Mouse (Mus musculus): ENCODE data around the gene Gm884.
A peak's percentile ranks its signal among the peaks of the same experiment; 100 is the strongest.

The Gm884 gene

DNA sequence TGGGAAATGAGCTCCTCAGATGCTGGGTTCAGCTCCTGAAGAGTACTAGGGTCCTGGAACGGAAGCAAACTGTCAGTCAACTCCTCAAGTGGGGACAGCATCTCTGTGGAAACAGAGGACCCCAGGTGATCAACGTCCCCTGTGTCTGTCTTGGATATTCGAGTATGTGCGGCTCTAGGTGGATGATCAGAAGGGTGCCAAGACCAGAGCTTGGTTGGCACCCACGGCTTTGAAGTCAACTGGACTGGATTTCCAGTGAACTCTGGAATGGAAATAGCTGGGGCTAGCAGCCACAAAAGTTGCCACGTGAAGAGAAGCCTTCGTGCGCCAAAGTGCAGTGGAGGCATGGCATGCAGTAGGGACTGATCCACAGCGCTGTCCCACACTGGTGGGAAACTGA is at the start of gene Gm884:
Gm884 (minus strand) TSS at position 101 of the 400 bp plus-strand sequence.
- DNase-seq, result no peak

DNA sequence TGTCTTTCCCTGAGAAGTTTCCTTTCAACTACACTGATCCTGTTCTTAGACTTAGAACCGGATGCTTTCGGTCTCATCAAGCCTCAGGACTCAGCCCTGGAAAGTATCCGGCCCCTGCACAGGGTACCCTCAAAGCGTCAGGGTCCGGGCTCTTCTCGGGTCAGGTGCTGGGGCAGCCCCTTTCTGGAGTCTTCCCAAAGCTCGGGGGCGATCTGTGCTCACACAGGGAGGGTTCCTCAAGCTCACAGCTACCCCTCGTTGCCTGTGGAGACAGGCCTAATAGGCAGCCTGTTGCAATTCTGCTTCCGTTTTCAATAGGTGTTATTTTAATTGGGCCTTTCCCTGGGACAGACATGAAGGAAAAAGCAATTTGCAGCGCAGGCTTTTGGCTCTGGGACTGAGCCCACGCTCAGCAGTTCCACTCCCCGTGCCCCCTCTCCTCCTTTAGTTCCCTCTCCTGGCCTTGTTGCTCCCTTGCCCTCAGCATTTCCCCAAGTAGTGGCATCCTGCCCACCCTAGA is 46.0 kb upstream of the Gm884 start:
- DNase-seq, result no peak

DNA sequence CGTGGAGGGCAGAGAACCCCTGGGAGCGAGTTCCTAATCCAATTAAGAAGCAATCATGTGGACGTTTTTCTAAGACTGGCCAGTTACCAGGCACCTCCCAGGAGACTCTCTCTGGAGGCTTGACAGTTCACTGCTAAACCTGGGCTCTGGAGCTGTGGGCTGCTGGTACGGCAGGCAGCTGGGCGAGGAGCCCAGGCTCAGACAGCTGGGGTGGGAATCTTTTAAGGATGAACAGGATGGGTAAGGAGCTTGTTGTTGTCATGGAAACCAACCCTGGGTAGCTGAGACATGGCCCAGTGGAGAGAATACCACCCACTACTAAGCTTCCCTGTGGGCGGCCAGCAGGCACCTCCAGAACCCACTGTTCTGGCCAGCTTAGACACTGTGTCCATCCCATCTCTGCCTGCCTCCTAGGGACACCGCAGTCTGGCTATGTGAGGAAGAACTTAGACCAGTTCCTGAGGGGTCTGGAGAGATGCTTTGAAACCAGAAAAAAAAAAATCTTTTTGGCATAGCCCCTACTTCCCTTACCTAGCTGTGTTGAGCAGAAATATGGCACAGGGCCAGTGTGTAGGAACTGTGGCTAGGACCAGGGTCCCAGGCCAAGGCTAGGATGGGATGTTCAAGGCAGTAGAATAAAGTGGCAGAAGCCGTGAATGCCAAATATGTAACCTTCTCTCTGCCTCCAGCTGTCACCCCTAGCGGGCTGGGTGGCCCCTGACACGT is 45.4 kb upstream of the Gm884 start:
- no peak for DNase-seq

- DNase-seq, result no peak
These were observed 44.8 kb upstream of the Gm884 start for GRCm38 (mm10) chr11:103665695-103666094.

DNA sequence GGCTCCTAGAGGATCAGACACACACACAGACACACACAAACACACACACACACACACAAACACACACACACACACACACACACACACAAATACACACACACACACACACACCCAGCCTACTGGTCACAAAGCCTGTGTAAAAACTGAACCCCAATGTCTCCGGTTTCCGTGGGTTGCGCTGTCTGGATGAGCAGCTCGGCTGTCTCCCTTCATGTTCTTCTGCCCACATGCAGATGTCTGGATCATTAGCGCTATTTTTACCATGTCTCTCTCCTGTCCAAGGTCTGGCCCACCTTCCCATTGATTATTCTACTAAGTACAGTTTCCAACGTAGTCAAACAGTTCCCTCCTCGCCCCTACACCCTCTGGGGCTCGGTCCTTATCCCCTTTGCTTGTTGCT is 42.2 kb upstream of the Gm884 start:
- no peak for DNase-seq

DNA sequence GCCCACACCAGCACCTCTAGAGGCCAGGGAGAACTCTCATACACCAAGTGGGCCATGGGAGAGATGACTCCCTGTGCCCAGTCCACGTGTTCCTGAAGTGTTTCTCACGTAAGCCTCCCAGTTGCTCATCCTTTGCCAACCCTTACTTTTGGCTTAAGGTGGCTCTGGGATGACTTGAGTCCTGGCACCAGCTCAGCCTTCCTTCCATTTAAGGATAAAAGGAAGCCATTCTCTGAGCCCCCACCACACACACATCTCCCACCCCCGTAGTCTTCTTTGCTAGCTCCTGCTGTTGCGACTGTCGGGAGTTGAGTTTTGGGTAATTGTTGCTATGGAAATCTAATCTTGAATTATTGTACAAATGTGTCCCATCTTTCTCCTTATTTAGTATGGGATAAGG is 41.6 kb upstream of the Gm884 start:
- no peak for DNase-seq

DNA sequence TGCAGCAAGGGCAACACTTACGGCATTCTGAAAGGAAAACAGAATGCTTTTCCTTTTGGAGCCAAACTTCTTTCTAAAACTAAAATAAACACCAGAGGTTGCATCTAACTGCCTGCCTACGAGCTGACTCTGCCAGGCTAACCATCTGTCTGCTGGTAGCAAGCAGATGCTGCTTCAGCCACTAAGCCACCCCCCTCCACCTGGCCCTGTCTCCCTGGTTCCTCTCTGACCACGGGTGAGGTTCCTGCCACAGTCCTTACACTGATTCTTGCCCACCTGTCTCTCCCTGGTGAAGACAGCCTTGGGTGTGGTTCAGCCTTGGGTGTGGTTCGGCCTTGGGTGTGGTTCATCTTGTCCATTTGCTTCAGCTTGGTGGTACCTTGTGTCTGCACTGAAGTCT is 40.9 kb upstream of the Gm884 start:
- DNase-seq, result no peak

GRCm38 (mm10) chr11:103658189-103658588 is 37.2 kb upstream of the Gm884 start:
- DNase-seq, result no peak

DNA sequence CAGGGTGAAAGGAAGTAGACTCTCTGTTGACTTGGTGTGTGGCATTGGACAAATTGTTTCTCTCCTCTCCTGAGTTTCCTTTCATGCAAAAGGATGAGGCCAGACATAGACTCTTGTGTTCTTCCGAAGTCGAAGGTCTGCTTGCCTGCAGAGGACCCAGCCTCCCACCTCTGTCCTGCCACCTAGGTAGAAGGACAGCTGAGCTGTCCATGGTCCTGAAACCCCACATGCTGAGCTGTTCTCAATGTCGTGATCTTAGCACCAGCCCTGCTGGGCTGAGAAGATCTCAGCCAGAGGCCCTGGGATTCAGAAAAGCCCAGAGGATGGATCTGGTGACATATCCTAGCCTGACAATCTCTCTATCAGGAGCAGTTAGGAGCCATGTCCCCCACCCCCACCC is 35.6 kb upstream of the Gm884 start:
- DNase-seq, result peak; percentile 11 to 37

DNA sequence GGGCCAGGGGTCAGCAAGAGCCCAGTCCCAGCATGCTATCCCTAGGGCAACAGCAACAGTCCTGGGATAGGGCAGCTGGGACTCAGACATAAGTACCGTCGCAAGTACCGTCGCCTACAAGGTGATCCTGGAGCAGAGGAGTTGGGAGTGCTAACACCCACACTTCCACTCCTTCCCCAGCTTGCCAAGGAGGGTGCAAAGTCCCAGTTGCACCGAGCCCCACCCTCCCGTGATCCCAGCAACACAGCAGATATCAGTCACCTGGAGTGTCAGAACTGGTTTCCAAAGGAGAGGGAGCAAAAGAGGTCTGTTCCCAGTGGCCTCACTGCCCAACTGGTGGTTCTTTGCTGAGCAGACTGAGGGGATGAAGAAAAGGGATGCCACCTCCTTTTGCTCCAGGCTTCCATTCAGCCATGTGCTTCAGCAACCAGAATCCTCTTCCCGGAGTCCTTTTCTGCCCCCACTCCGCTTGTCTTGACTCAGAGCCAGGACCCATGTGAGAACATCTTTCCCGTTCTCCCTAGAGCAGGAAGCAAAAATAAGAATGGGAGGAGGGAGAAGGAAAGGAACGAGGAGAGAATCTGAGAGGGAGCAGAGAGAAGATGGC is 32.5 kb upstream of the Gm884 start:
- DNase-seq, result no peak

DNA sequence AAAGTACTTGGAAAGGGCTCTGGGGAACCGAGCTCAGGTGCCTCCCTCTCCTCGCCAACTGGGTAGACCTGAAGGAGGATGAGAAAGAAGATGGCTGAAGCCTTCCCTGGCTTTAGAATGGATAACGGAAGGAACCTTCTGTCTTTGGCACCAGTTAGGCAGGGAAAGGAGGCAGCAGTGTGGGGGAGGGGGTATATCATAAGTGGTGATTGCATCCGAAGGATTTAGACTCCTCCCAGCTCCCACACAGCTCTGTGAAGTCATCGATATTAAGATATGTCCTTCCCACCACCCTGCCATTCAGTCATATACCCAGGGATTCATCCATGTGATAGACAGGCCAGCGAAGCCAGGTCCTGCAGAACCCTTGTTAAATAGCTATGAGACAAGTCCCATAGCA is 30.5 kb upstream of the Gm884 start:
- no peak for DNase-seq

DNA sequence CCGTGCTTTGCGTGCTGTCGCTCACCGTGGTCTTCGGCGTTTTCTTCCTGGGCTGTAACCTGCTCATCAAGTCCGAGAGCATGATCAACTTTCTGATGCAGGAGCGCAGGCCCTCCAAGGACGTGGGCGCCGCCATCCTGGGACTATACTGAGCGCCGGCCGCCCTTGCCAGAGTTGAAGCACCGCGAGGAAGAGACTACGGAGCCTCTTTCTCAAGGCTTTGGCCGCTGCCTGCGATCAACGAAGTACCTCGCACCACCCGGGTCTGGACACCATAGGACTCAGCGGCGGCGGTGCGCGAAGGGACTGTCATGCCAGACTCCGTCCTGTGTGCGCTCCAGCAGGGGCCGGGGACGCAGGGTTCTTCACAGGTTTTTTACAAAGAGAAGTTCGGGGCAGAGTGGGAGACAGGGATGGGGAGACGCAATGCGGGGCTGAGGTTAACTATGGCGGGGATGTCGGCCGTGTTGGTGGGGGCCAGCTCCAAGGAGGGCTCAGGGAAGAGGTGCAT is 29.1 kb upstream of the Gm884 start:
- DNase-seq, result no peak

DNA sequence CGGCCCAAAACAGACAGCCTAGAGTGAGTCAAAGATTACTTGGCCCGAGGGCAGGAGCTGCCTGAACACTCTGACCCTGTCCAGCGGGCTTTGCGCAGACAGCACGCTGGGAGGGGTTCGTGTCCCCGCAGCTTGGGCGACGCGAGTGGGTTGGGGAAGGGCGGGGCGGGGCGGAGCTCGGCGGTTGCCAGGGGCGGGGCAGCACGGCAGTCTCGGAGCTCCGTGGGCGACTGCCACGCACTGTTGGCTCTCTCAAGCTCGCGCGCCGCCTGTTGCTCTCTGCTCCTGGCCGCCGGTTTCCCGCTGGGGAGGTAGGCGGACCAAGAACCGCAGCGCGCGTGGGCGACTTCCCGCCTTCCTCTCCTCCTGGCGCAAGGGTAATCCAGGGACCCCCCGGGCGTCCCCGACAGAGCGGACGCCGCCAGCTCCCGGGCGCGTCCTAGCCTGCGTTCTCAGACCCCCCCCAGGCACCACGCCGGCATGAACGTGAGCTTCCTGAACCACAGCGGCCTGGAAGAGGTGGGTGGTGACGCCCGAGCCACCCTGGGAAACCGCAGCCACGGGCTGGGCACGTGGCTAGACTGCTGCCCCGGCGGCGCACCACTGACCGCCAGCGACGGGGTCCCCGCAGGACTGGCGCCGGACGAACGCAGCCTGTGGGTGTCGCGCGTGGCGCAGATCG is 28.5 kb upstream of the Gm884 start, which contains the start of gene Rprml:
Rprml (plus strand) TSS at position 270 of the 682 bp plus-strand sequence.
- no peak for DNase-seq

- DNase-seq, result no peak
These were observed 27.7 kb upstream of the Gm884 start for GRCm38 (mm10) chr11:103648656-103649055.

DNA sequence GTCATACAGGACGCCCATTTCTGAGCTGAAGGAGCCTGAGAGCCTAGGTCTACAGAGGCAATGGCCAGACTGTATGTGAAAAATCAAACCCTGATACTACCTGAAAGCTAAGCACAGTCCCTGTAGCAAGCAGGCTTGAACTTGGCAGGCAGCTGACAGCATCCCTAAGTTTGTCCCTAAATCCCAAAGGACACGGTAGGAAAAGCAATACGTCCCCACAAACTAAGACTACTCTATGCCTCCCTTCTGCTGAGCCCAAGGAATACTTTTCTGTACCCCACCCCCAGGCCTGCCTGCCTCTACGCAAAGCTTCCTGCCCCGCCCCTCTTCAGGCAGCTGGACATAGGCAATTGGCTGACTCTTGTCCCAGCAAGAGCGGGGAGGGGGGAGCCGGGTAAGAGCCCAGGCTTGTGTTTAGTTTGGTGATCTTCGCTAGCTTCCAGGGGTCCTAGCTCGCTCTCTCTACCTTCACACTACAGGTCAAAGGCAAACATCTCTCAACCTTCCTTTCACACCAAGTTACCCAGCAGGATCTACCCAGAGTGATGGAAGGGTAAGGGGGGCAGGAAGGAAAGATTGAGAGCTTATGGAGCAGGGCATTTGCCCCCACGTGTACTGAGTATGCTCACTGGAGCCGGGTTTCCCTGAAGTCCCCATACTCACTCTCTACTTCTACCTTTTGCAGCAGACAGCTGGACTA is 27.1 kb upstream of the Gm884 start:
- DNase-seq, result no peak

DNA sequence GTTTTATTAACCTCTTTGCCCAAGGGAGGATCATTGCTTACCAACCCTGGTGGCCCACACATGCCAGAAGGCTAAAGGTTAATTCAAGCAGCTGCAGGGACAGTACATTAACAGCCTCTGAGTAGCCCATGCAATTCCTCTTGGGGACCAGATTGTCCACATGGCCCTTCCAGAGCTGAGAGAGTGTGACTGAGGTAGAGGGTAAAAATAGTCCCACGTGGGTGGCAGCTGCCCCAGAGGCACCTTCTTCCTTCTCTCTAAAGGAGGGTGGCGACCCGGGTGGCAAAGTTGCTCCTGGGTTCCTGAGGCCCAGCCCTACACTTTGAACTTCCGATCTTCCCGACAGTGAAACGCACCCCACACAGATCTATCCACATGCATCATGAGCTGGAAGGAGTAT is 25.4 kb upstream of the Gm884 start:
- no peak for DNase-seq

DNA sequence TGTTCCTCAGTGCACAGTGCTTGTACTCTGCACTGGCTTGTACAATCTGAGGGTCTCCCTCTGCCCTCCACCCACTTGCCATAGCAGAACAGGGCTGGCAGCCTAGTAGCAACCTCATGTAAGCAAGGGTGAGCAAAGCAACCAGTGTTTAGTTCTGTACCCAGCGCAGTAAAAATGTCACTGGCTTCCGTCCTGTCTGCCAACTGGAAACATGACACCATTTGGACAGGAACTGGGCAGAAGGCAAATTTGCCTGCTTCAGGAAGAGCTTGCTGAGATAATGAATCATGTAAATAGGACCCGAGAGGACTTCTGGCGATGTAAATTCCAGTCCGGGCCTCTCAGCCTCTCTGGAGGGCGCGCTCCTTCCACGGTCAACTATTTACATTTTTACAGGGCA is 24.8 kb upstream of the Gm884 start:
- no peak for DNase-seq

GRCm38 (mm10) chr11:103643211-103643610 is 22.3 kb upstream of the Gm884 start:
- DNase-seq, result no peak

GRCm38 (mm10) chr11:103639407-103639946 is 18.5 kb upstream of the Gm884 start:
- peak; percentile 13 to 46 for DNase-seq

- DNase-seq, result no peak
These were observed 17.9 kb upstream of the Gm884 start, which contains the start of gene Lyzl6 for GRCm38 (mm10) chr11:103638790-103639189. Lyzl6 (minus strand) TSS chr11:103638890.

GRCm38 (mm10) chr11:103636261-103636660 is 15.3 kb upstream of the Gm884 start:
- DNase-seq, result no peak

GRCm38 (mm10) chr11:103635481-103635880 is 14.5 kb upstream of the Gm884 start:
- DNase-seq, result no peak

DNA sequence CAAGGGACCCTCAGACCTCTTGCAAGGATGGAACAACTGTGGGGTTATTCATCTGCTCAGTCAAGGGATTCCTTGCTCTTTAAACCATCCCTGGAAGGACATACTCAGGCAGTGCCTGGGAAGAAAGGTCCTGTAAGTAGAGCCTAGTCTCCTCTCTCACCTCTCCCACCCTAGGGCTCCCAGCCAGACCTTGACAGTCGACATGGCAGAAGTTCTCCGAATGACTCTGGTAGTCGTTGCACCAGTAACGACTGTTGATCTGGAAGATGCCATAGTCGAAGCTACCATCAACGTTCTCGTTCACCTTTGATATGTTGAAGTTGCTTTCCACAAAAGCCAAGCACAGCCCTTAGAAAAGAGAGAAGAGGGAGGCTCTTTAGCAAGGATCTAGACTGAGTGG is 13.9 kb upstream of the Gm884 start:
- no peak for DNase-seq
